Mouse (Mus musculus) C2C12 (cell line): ENCODE results near the gene Ttf1. TPM values are rescaled to one million over a fixed set of nuclear protein-coding genes. Genes with fewer than 3 reads are reported as not detected.

Experiments
- H3K27me3 ChIP-seq: one replicate; pipeline ENCODE4 v1.6.1; 2011; ENCODE audit not compliant: control insufficient read depth, insufficient read depth, insufficient read length
- H3K36me3 ChIP-seq: one replicate; pipeline ENCODE4 v1.6.1; 2011; ENCODE audit not compliant: control insufficient read depth, insufficient read depth
- H3K4me3 ChIP-seq: one replicate; pipeline ENCODE4 v1.5.1; 2011; ENCODE audit warnings: mild to moderate bottlenecking, control low read depth; ENCODE audit not compliant: poor library complexity, insufficient read depth, severe bottlenecking
- H3K79me2 ChIP-seq: one replicate; pipeline ENCODE4 v1.6.1; 2011; ENCODE audit not compliant: control insufficient read depth, insufficient read depth
- H3K79me3 ChIP-seq: one replicate; pipeline ENCODE4 v1.6.1; 2011; ENCODE audit warnings: low read depth, control low read depth
- H3ac ChIP-seq: one replicate; pipeline ENCODE3; 2011; ENCODE audit warnings: low read depth; ENCODE audit not compliant: control insufficient read depth, insufficient read length
- CEBPB ChIP-seq: IDR thresholded peaks from one replicate; pipeline ENCODE4 v1.6.1; 2011; ENCODE audit warnings: low read depth, mild to moderate bottlenecking, control low read depth, moderate library complexity
- CTCF ChIP-seq: IDR thresholded peaks from one replicate; pipeline ENCODE4 v1.5.1; 2011; ENCODE audit not compliant: control insufficient read depth, insufficient read depth, insufficient read length
- FOSL1 ChIP-seq: IDR thresholded peaks from one replicate; pipeline ENCODE4 v1.8.0; 2011; ENCODE audit warnings: mild to moderate bottlenecking, low read length; ENCODE audit not compliant: poor library complexity, insufficient read depth, severe bottlenecking
- MAX ChIP-seq: IDR thresholded peaks from one replicate; pipeline ENCODE4 v1.6.1; 2011; ENCODE audit warnings: mild to moderate bottlenecking, control low read depth
- MYOD1 ChIP-seq: IDR thresholded peaks from one replicate; pipeline ENCODE4 v1.6.1; 2011; ENCODE audit warnings: low read depth; ENCODE audit not compliant: control insufficient read depth, insufficient read length
- MYOG ChIP-seq: IDR thresholded peaks from one replicate; pipeline ENCODE4 v1.6.1; 2011; ENCODE audit not compliant: control insufficient read depth, insufficient read length; ENCODE audit errors: extremely low read depth
- USF1 ChIP-seq: IDR thresholded peaks from one replicate; pipeline ENCODE4 v1.6.1; 2011; ENCODE audit warnings: low read depth, mild to moderate bottlenecking, control low read depth, moderate library complexity
- polyA plus RNA-seq: library from polyadenylated mRNA; unstranded; fragments of >200 nt; fragmentation: generic; extraction: Trizol; gene quantifications from one replicate; pipeline ENCODE4 v1.2.1, GENCODE M21; 2012; ENCODE audit warnings: missing spikeins

Ttf1 gene
- polyA plus RNA-seq, 1 experiment = 3.4 TPM

DNA sequence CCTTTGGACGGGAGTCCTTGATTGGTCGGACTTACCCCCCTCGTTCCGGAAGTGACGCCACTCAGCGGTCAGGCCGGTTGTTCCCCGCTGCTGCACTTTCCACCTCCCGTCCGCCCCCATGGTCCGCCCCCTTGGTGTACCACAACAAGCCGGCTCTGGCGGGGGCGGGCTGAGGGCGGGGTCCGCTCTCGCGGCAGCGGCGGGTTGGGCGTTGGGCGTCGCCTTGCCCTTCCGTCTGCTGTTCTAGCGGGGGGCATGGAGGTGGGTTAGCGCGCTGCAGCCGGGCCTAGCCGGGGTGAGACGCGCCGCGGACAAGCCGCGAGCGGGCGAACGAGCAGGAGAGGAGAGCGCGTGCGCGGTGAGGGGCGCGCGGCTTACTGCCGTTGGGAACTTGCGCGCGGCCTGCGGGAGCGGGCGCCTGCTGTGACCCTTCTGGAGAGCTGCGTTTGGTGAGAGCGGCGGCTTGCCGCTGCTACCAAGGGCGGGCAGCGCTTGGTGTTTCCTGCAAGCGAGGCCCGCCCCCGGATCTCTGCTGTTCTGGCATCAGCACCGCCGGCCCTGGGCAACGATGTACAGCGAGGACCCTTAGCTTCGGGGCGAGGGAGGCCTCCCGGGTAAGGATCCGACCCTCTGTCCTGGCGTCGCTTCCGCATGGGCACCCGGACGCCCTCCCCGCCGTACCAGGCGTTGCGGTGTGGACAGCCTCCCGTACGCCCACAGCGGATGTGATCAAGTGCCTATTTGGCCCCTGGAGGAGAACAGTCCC is 65.1 kb downstream of the Ttf1 start:
- H3K79me2 ChIP-seq = peaks cover 26% of the 10 kb centered on the region
- peak overlapping the region; percentile 81 for H3ac ChIP-seq
- TF ChIP-seq FOSL1 (no peak), CEBPB (no peak), USF1 (no peak), MAX (peak; percentile 56), MYOD1 (no peak), CTCF (no peak)

DNA sequence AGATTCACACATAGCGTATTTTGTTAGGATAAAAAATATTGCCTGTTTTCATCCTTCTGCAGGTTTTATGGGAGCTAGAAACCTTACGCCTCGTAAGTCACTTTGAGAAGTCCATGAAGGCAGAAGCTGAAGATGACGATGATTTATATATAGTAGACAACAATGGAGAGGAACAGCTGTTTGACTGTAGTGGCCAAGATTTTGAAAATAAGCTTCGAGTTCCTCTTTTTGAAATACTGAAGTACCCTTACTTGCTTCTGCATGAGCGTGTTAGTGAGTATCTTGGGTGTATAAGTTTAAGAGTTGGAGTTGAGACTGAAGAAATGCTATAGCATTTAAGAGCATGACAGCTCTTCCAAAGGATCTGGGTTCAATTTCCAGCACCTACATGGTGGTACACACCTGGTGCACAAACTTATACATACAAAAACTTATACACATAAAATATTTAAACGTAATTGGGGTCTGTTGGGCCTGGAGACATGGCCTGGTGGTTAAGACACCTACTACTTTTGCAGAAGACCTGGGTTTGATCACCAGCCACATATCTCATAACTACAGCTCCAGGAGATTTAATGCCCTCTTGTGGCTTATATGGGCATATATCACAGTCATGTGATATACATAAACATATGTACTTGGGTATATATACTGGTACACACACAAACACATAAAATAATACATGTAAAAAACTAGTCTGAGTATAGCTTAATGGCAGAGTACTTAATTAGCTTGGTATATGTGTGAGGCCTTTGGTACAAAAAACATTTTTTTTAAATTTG is 70.2 kb downstream of the Ttf1 start:
- Histone ChIP-seq H3K27me3 (no peaks in the 10 kb centered on the region), H3K36me3 (peaks cover 65% of the 10 kb centered on the region), H3ac (no peak overlapping the region), H3K4me3 (no peak overlapping the region), H3K79me2 (peaks cover 26% of the 10 kb centered on the region), H3K79me3 (peaks cover 21% of the 10 kb centered on the region)
- TF ChIP-seq FOSL1 (no peak), CTCF (no peak), CEBPB (no peak), MAX (no peak), USF1 (no peak)

More for the DNA sequence above, 65.1 kb downstream of the Ttf1 start:
- Histone ChIP-seq H3K79me3 (peaks cover 21% of the 10 kb centered on the region), H3K27me3 (no peaks in the 10 kb centered on the region), H3K36me3 (peaks cover 24% of the 10 kb centered on the region), H3K4me3 (peak overlapping the region; percentile 72)

GRCm38 (mm10) chr2:29135161-29135560 is 75.1 kb downstream of the Ttf1 start:
- Histone ChIP-seq H3K79me2 (no peaks in the 10 kb centered on the region), H3K4me3 (no peak overlapping the region), H3ac (no peak overlapping the region), H3K79me3 (no peaks in the 10 kb centered on the region), H3K36me3 (peaks cover 78% of the 10 kb centered on the region), H3K27me3 (no peaks in the 10 kb centered on the region)
- no peak for TF ChIP-seq CEBPB
- TF ChIP-seq USF1 = no peak
- TF ChIP-seq MYOG = no peak
- TF ChIP-seq MYOD1 = no peak
- TF ChIP-seq MAX = no peak
- TF ChIP-seq FOSL1 = no peak
- no peak for TF ChIP-seq CTCF

Other genes starting within 250 kb of the Ttf1 start
- 20.5 TPM for gene Gtf3c4, start 219.9 kb upstream of the Ttf1 start, polyA plus RNA-seq
- 9.5 TPM for gene Ddx31, start 219.9 kb upstream of the Ttf1 start, polyA plus RNA-seq
- 0.01 TPM for gene Barhl1, start 143.6 kb upstream of the Ttf1 start, polyA plus RNA-seq
- 0.12 TPM for gene Cfap77, start 5.2 kb upstream of the Ttf1 start, polyA plus RNA-seq
- gene Setx, start 63.9 kb downstream of the Ttf1 start, polyA plus RNA-seq = 4.7 TPM
- 0.40 TPM for gene Ntng2, start 192.7 kb downstream of the Ttf1 start, polyA plus RNA-seq